Mouse (Mus musculus) layer of hippocampus, postnatal 36 days (tissue): ENCODE measurements around the gene Snd1. TPM values are rescaled to one million over a fixed set of nuclear protein-coding genes. Genes with fewer than 3 reads are reported as not detected.

Experiments used
- DNase-seq, 2 experiments: peaks; one replicate each; pipeline ENCODE4 v3.0.0; 2022
- total RNA-seq, 2 experiments: library from RNA; stranded (reverse); gene quantifications; 2 replicates each; pipeline ENCODE4 v1.2.3; 2021

Snd1 gene
- total RNA-seq, 2 experiments from 2014 or later: 107 to 114 TPM

GRCm38 (mm10) chr6:28635531-28636348 is 160.8 kb downstream of the Snd1 start:
- no peak for DNase-seq

DNA sequence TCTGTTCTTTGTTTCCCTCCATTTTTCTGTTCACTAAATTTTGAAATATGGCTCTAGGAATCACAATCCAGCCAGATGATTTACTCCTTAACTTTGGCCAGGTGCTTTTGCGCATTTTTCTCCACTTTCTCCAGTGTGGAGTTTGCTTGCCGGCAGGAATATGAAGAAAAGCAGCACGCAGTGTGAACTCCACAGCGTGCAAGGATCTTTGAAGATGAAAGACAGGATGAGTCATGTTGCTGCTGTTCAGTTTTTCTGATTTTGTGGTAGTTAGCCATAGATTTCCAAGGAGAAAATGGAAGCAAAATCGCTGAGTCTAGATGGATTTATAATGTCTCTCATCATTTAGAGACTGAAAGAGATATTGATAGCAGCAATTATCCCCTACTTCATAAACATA is 165.1 kb downstream of the Snd1 start:
- no peak for DNase-seq

DNA sequence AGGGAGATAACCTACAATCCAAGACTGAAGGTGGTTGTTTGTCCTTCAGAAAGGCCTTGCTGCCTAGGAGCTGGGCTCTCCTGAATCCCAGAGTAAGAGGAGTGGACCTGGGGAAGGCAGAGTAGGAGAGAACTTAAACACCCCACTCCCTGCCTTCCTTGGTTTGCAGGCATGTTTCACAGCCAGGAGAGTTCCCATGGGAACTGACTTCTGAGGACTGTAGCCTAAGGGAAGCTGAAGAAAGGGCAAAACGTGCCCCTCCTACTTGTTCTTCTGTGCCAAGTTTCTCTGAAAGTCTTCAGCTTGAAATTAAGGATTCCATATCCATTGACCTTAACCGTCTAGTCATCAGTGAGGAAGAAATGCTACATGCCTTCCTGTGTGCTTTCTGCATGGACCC is 168.0 kb downstream of the Snd1 start:
- no peak for DNase-seq

- no peak for DNase-seq
Observed at GRCm38 (mm10) chr6:28645231-28645630, 170.3 kb downstream of the Snd1 start.

DNA sequence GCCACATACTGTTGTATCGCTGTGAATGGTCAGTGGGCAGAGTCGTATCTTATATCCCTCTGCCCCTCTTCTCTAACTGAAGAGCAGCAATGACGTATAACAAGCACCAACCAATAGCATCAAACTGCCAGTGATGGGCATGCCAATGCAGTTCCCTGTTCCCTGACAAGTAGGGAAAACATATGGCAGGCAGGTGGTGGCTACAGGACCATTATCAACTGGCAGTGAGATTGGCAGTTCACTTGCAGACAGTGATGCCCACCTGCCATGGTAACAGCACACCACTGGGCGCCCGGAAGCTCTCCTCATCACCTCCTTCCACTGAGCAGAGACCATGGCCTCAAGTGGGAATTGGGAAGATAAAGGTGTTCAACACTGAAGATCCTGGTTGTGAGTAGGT is 181.6 kb downstream of the Snd1 start:
- DNase-seq: no peak

DNA sequence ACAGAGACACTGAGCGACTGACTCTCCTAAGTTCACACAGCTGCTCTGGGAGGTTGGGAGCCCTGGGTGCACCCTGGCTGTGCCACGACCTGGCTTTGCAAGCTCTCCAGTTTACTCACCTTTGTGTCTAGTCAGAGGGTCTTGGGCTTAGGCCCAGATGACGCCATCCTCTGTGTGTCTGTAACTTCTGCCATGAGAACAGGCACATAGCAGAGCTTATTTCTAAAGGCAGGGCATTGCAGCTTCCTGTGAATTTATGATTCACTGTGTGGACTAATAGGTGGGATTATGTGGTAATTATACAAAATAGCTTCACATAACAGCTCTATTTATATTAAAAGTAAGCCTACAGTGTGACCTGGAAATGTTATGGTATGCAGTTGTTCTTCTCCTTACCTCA is 188.1 kb downstream of the Snd1 start:
- no peak for DNase-seq

DNA sequence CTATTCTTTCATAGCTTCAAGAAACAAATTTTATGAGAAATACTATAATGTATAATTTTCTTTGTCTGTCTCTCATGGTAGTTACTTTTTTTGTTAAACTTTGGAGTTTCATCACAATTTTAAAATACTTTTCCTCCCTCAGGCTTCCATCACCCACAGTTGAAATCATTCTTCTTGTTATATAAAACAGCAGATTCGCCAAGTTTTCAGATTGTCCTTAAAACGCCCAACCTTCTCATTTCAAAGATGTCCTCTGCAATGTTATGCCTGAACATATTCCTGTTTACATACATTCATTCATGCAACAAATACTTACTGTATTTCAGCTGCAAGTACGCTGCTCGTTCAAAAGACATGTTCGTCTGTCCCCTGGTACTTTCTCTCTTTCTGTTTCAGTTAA is 188.7 kb downstream of the Snd1 start:
- no peak for DNase-seq

DNA sequence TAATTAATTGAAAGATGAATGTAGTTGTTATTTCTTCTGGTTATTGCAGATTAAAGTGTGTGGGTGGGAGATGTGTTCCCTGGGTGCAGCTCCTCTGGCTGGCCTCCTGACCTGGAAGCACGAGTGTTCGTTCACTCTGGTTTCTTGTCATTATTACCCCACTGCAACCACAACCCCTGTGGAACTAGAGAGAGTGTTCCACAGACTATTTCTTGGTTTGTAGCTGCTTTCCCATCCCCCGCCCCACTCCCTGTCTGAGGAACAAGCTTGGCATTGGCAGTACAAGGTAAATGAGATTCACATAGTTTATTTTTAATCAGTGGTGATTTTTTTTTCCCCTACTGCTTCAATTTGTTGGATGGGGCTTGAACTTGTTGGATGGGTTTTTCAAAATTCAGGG is 189.8 kb downstream of the Snd1 start:
- no peak for DNase-seq

DNA sequence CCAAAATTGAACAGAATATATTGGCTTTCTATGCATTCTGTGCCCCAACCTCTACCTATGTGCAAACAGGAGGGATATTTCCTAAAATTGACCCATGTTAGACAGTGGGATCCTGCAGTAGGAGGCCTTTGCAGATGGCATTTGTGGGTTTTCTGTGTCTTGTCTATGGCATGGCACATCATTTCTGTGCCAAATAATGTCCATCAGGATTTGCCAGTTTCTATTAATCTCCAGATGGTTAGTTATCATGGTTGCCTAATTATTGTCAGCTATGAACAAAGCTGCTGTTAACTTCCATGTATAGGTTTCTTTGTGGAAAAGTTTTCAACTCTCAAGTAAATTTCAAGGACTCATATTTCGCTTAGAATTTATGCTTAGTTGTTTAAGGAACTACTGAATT is 192.6 kb downstream of the Snd1 start:
- no peak for DNase-seq

DNA sequence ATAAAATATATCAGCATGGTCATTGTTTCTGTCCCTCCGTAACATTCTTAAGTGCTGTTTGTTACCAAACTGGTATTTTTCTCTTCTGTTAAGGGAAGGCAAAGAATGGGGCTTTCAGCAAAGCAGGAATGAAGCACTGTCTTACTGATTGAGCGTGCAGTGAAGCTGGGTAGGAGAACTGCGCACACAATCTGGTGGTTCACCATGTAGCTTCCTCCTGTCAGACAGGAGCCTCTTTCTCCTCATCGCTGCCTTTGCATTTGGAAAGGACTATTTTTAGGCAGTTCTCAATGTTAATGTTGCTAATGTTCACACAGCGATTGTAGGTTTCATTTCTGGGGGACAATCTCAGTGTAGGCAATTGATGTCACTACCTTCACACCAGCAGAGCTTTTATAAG is 194.3 kb downstream of the Snd1 start:
- no peak for DNase-seq

DNA sequence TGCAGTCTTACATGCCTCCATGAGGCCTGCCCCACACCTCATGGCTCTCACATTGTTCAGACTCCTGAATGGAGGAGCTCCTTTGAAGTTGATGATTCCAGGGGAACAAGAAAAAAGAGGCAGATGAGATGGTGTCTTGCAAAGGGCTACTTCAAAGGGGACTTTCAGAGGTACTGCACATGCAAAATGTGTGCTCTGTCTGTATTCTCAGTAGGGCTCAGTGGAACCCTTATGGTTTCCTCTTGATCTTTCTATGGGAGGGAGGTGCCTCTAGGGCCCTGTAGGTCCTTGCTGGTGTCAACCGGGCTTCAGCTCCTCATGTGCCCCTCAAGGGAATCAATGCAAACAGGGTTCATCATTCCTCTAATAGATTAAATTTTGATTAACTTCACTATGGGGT is 197.4 kb downstream of the Snd1 start:
- DNase-seq: no peak

DNA sequence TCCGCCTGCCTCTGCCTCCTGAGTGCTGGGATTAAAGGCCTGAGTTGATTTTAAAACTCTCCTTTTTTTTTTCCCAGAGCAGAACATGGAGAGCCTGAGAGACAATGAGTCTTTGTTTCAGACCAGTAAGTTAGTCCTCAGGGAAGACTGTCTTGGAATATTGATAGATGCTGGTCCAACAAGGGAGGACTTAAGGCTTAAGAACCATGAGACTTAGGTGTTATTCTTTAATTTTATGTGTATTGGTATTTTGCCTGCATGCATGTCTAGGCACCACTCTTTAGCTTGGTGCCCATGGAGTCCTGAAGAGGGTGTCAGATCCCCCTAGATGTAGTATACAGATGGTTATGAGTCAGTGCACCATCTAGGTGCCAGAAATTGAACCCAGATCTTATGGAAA is 199.7 kb downstream of the Snd1 start:
- DNase-seq: no peak

GRCm38 (mm10) chr6:28678896-28679295 is 204.0 kb downstream of the Snd1 start:
- no peak for DNase-seq

- DNase-seq: no peak
Observed at GRCm38 (mm10) chr6:28680537-28680936, 205.6 kb downstream of the Snd1 start.

GRCm38 (mm10) chr6:28681521-28682457 is 206.8 kb downstream of the Snd1 start:
- no peak for DNase-seq

GRCm38 (mm10) chr6:28685052-28685451 is 210.1 kb downstream of the Snd1 start:
- no peak for DNase-seq

GRCm38 (mm10) chr6:28685745-28686144 is 210.8 kb downstream of the Snd1 start:
- DNase-seq: no peak

- DNase-seq: no peak
Observed at GRCm38 (mm10) chr6:28687776-28688175, 212.8 kb downstream of the Snd1 start.

- no peak for DNase-seq
Observed at GRCm38 (mm10) chr6:28692659-28693058, 217.7 kb downstream of the Snd1 start.

GRCm38 (mm10) chr6:28697214-28697613 is 222.3 kb downstream of the Snd1 start:
- DNase-seq: no peak

- no peak for DNase-seq
Observed at GRCm38 (mm10) chr6:28704612-28705011, 229.7 kb downstream of the Snd1 start.

- peak; percentile 68 to 72 for DNase-seq
Observed at GRCm38 (mm10) chr6:28705384-28706107, 230.6 kb downstream of the Snd1 start.
